Mouse (Mus musculus) mouse embryonic stem cell (cell line): ENCODE data around the gene Tnks1bp1.

Experiments
- in situ Hi-C, 2 experiments: fragments of 300-500 bp; cut with MboI; formaldehyde crosslinking; loops; 1 replicate in 1 of 2; 3 replicates in 1 of 2; pipeline ENCODE4 v1.14.3; 2019 to 2020; ENCODE audit warnings: low sequenced_read_pairs in 2 of 2, low pct_unique_long_range_greater_than_20kb in 1 of 2, mixed read lengths in 1 of 2; ENCODE audit not compliant: unreplicated experiment in 1 of 2

Gene Tnks1bp1

DNA sequence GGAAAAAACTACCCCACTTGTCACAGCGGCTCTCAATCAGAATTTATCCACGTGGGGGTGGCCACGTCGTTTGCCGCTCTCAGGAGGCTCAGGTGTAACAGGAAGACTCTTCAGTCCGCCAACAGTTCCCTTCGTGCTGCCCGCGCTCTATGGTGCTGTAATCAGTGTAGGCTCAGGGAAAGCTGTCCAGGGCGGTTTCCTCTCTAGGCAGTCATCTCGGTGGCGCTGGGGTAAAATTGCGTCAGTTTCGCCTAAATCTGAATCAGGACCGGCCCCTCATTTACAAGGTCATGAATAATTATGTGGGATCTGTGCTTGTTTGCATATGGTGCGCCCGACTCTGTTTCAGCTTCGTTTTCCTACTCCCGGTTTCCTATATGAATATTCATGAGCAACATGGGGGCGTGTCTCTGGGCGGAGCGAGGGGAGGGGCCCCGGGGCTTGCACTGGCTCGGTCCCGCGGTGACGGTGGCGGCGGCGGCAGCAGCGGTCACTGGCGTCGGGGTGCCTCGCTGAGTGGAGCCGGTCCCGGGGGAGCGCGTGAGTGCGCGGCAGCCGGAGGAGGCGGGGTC lies at the start of gene Tnks1bp1:
TSS of gene Tnks1bp1 (plus strand) at position 427 of the 572 bp plus-strand sequence.
- in situ Hi-C loops, result no loop called here

- in situ Hi-C loops, result loop anchor here in 1 of 2 experiments (10.0 kb wide), 1 partner anchor 125 kb away; no protein-coding TSS in a partner anchor
Measured at GRCm38 (mm10) chr2:84999486-85000181, 48.2 kb upstream of the Tnks1bp1 start.

GRCm38 (mm10) chr2:85001497-85001896 lies 46.3 kb upstream of the Tnks1bp1 start:
- in situ Hi-C loops, result loop anchor here in 1 of 2 experiments (10.0 kb wide), 1 partner anchor 127 kb away; no protein-coding TSS in a partner anchor

DNA sequence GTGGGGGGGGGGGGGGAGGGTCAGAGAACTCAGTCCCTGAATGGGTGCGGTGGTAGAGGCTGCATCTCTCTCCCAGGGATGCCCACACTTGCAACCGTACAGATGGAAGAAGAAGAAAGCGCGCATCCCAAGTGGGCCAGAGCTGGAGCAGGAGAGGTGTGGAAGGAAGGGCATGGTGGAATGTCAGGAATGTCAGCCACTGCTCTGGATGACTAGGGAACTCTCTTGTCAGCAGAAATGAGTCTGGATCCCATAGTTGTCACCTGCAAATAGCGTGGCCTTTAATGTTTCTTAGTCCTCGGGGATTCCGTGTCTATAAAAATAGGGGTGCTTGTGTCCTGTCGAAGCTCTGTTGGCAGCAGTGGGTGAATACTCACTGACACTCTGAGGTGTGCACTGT lies 45.2 kb upstream of the Tnks1bp1 start:
- in situ Hi-C loops, result loop anchor here in 1 of 2 experiments (10.0 kb wide), 1 partner anchor 128 kb away; no protein-coding TSS in a partner anchor

- in situ Hi-C loops, result loop anchor here in 1 of 2 experiments (10.0 kb wide), 1 partner anchor 130 kb away; no protein-coding TSS in a partner anchor
Measured at GRCm38 (mm10) chr2:85004341-85004740, 43.5 kb upstream of the Tnks1bp1 start.

- in situ Hi-C loops, result loop anchor here in 1 of 2 experiments (10.0 kb wide), 1 partner anchor 132 kb away; no protein-coding TSS in a partner anchor
Measured at GRCm38 (mm10) chr2:85006600-85006999, 41.2 kb upstream of the Tnks1bp1 start.

- in situ Hi-C loops, result loop anchor here in 1 of 2 experiments (10.0 kb wide), 1 partner anchor 133 kb away; no protein-coding TSS in a partner anchor
Measured at GRCm38 (mm10) chr2:85007729-85008128, 40.1 kb upstream of the Tnks1bp1 start.

DNA sequence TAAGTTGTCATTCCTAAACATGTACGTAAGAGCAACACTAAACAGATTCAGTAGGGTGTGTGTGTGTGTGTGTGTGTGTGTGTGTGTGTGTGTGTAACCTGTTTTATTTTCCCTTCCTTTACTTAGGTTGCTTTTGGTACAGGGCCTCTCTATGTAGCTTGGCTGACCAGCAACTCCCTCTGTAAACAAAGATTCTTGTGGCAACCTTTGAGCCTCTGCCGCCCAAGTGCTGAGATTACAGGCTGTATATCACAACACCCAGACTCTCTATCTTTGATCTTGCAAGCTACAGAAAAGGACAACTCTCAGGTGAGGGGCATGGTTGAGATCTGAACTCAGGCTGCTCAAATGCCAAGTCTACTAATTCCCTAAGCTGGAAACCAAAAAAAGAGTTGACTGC lies 38.6 kb upstream of the Tnks1bp1 start:
- in situ Hi-C loops, result loop anchor here in 1 of 2 experiments (10.0 kb wide), 1 partner anchor 134 kb away; no protein-coding TSS in a partner anchor

DNA sequence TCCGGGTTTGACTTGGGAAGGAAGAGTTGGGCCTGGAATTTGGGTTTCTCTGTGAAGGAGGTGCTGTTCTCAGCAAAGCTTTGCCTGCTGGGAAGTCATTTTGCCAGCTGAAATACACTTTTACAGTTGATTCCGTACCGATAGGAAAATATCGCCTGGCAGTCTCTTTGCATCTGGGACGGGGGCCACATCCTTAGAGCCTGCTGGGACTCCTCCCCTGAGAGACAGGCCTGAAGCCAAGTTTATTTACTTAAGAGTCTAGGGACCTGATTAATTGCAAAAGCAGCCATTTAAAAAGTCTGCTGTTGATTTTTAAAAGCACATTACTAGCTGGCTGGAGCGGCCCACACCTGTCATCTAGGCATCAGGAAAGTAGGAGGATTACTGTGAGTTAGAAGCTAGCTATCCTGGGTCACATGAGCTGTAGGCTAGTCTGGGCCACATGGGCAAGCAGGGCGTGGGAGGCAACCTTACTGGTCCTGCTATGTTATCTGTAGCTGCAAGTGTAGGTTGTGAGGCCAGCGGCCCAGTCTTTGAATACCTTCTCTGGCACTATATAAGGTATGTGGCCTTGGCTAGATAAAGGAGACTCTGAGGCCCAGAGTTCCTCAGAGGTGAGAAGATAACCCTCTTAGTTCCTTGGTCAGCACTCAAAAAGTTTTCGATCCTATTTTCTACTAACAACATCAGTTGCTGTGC lies 35.8 kb upstream of the Tnks1bp1 start:
- in situ Hi-C loops, result no loop called here

- in situ Hi-C loops, result no loop called here
Measured at GRCm38 (mm10) chr2:85012679-85013078, 35.1 kb upstream of the Tnks1bp1 start.

DNA sequence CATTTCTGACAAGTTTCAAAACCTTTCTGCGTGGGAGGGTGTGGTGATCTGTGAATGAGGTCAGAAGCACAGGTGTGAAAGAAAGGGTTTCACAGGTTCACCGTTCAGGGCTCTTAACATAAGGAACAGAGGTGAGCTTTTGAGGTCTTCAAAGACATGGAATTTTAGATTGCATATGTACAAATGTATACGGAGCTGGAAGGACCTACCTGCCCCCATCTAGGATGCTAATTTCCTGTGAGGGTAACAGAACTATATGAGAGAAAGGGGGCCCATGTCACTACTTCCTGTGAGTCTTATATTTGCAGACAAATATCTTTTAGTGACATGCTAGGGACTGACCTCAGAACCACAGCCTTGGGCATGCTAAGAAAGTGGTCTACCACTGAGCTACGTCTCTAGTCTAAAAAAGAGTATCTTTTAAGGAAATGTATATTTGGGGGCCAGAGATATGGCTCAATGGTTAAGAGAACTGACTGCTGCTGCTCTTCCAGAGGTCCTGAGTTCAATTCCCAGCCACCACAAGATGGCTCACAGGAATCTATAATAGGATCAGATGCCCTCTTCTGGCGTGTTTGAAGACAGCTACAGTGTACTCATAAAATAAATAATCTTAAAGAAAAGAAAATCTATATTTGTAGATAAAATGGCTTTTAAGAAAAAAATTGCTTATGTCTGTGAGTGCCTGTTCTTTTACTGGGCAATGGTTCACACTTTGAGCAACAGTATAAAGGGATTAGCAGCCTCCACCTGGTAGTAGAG lies 33.8 kb upstream of the Tnks1bp1 start:
- in situ Hi-C loops, result no loop called here

- in situ Hi-C loops, result no loop called here
Measured at GRCm38 (mm10) chr2:85014588-85014982, 33.2 kb upstream of the Tnks1bp1 start.

- in situ Hi-C loops, result loop anchor here in 1 of 2 experiments (10.0 kb wide), 1 partner anchor 223 kb away; no protein-coding TSS in a partner anchor
Measured at GRCm38 (mm10) chr2:85022043-85022442, 25.8 kb upstream of the Tnks1bp1 start.

DNA sequence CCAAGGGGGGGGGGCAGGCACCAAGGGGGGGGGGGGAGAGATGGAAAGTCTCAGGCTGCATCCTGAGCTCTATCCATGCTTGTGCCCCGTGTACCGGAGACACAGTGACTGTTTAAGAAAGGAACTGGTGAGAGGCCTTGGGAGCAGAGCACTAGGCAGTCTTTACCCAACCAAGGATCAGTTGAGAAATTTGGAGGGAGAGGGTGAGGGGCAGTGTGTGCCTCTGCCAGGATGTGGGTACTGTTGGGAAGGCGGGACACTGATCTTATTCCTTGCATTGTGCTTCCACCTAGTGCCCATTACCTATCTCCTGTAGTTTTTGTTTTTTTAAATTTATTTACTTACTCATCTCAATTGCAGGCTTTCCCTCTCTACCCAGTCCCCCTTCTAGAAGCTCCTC lies 21.6 kb upstream of the Tnks1bp1 start:
- in situ Hi-C loops, result loop anchor here in 1 of 2 experiments (10.0 kb wide), 1 partner anchor 219 kb away; no protein-coding TSS in a partner anchor

GRCm38 (mm10) chr2:85027281-85027680 lies 20.5 kb upstream of the Tnks1bp1 start:
- in situ Hi-C loops, result loop anchor here in 1 of 2 experiments (10.0 kb wide), 1 partner anchor 218 kb away; no protein-coding TSS in a partner anchor

DNA sequence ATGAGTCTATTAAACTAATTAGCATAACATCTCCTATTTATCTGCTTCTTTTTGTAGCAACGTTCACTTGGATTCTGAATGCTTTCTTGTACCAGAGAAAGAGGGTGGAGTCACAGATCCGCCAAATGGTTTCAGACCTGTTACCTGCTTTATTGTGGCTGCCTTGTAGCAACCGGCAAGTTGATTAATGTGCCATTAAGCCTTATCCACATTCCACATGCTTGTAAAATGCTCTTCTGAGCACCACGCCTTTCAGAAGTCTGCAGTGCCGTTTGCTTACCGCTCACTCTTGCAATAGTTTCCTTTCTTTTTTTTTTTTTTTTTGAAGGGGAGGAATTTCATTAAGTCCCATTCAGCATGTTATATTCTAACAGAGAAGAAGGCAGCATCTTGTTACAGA lies 17.9 kb upstream of the Tnks1bp1 start:
- in situ Hi-C loops, result loop anchor here in 1 of 2 experiments (10.0 kb wide), 1 partner anchor 215 kb away; no protein-coding TSS in a partner anchor

- in situ Hi-C loops, result no loop called here
Measured at GRCm38 (mm10) chr2:85030989-85031388, 16.8 kb upstream of the Tnks1bp1 start.

GRCm38 (mm10) chr2:85033121-85033520 lies 14.7 kb upstream of the Tnks1bp1 start:
- in situ Hi-C loops, result no loop called here
